Mouse (Mus musculus): ENCODE measurements around the gene Dlec1. TPM values are rescaled to one million over a fixed set of nuclear protein-coding genes. Genes with fewer than 3 reads are reported as not detected.

The Dlec1 gene
- polyA plus RNA-seq, 1 experiment from 2014 or later, result 0.05 TPM

DNA sequence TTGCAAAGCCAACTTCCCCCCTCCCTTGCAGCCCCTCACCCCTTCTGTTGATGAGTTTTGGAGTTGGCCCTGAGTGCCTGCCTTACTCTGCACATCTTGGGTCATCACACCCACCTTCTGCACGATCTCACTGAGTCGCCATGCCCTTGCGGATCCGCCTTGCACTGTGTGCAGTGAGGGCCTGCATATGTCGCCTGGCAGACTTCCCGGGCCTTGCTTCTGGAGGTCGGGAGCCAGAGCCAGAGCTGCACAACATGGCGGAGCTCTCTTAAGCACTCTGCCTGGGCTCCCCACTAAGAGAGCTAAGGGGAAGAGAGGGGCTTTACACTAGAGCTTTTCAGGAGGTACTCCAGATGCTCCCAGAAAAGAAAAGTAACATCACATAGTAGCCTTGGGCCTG lies 42.4 kb downstream of the Dlec1 start:
- Histone ChIP-seq H3K9ac (replicated peaks) (no peak overlapping the region), H3K27me3 (ENCODE audit: insufficient read depth, low read length) (no peaks in the 10 kb centered on the region), H3K4me3 (ENCODE audit: low read depth, low read length) (no peak overlapping the region), H3K36me3 (replicated peaks; ENCODE audit: insufficient read depth, low read length) (no peaks in the 10 kb centered on the region), H3K4me2 (ENCODE audit: low read depth, low read length) (no peak overlapping the region), H3K4me1 (ENCODE audit: insufficient read depth) (no peaks in the 10 kb centered on the region), H3K27ac (ENCODE audit: low read depth) (no peak overlapping the region), H3K9me3 (ENCODE audit: low read length) (no peaks in the 10 kb centered on the region)
- DNase-seq, result no peak
- 80% methylated on average over 8 of the region's 8 CpGs for WGBS (ENCODE audit: insufficient replicate concordance)
- no peak for TF ChIP-seq EP300 (IDR thresholded peaks at IDR 0.05; ENCODE audit: low read depth)
- TF ChIP-seq CTCF (IDR thresholded peaks at IDR 0.05; ENCODE audit: low read depth), result no peak
- no peak for ATAC-seq

DNA sequence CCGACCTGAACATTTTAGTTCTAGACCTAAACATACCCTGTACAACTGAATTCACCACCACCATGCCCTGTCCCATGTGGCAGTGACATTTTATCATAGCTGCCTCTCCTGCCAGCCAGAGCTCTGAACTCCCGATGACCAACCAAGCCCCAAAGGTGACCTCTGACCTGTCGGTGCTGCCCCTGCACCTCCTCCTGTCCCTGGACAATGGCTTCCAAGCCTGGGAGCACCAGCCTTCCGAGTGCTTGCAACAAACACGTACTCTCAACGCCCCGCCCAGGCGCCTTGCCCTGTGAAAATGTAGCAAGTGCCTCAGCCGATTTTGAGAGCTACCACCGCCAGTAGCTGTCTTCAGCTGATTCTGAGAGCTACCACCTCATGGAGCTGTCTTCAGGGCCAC lies 42.9 kb downstream of the Dlec1 start:
- Histone ChIP-seq H3K27me3 (ENCODE audit: insufficient read depth, low read length) (no peaks in the 10 kb centered on the region), H3K4me3 (ENCODE audit: low read depth, low read length) (no peak overlapping the region), H3K9me3 (ENCODE audit: low read length) (no peaks in the 10 kb centered on the region), H3K36me3 (replicated peaks; ENCODE audit: insufficient read depth, low read length) (no peaks in the 10 kb centered on the region), H3K4me2 (ENCODE audit: low read depth, low read length) (no peak overlapping the region), H3K27ac (ENCODE audit: low read depth) (no peak overlapping the region), H3K4me1 (ENCODE audit: insufficient read depth) (no peaks in the 10 kb centered on the region), H3K9ac (replicated peaks) (no peak overlapping the region)
- DNase-seq (no peak), ATAC-seq (no peak)
- WGBS (ENCODE audit: insufficient replicate concordance), result 60% methylated on average over 10 of the region's 10 CpGs
- TF ChIP-seq EP300 (IDR thresholded peaks at IDR 0.05; ENCODE audit: low read depth), result no peak
- no peak for TF ChIP-seq CTCF (IDR thresholded peaks at IDR 0.05; ENCODE audit: low read depth)

DNA sequence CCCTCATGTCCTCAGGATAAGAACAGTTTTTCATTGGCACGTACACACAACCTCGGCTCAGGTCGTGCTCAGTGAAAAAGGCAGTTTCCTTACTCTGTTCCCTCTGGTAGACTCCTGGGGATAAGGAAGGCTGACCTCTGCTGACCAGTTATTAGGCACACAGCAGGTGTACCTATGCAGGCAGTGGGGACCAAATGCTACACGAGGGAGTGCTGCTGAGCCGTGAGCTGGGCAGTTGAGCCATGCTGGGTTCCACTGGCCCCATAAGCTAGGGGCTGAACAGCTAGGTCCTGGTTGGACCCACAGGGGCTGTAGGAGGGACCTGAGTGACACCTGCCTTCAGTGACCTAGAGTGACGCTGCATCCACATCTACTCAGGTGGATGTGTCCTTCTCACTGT lies 43.4 kb downstream of the Dlec1 start:
- no peak overlapping the region for H3K27ac ChIP-seq (ENCODE audit: low read depth)
- no peaks in the 10 kb centered on the region for H3K36me3 ChIP-seq (replicated peaks; ENCODE audit: insufficient read depth, low read length)
- no peaks in the 10 kb centered on the region for H3K9me3 ChIP-seq (ENCODE audit: low read length)
- WGBS (ENCODE audit: insufficient replicate concordance), result 69% methylated on average over 6 of the region's 6 CpGs
- no peaks in the 10 kb centered on the region for H3K27me3 ChIP-seq (ENCODE audit: insufficient read depth, low read length)
- H3K9ac ChIP-seq (replicated peaks), result no peak overlapping the region
- TF ChIP-seq EP300 (IDR thresholded peaks at IDR 0.05; ENCODE audit: low read depth) (no peak), CTCF (IDR thresholded peaks at IDR 0.05; ENCODE audit: low read depth) (no peak)
- DNase-seq (no peak), ATAC-seq (no peak)
- no peaks in the 10 kb centered on the region for H3K4me1 ChIP-seq (ENCODE audit: insufficient read depth)
- no peak overlapping the region for H3K4me2 ChIP-seq (ENCODE audit: low read depth, low read length)
- no peak overlapping the region for H3K4me3 ChIP-seq (ENCODE audit: low read depth, low read length)

DNA sequence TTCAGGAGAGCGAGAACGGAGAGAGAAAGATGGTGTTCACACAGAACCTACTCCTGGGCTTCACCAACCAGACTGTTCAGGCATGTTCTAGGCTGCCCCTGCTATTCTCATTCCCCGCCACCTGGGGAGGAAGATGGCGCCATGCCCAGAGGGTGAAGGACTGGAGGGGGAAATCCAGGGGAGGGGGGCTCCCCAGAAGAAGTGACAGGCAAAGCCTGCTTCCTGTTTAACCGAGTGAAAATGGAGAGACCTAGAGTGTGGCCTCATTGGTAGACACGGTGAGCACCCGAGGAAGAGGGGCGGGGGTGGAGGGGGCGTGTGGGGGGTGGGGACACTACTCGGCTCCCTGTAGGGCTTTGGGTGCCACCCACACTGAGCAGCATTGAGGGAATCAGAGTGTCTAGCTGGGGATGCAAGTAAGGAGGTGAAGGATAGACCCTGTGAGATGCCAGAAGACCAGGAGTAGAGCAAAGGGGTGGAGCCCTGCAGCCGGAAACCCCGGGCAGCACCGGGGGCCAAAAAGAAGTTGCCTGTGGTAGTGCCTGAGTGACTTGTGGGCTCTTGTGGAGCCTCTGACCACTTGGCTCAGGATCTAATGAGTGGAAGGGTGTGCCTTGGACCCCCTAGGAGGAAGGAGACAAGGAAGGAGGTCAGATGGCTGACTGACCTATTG lies 44.0 kb downstream of the Dlec1 start:
- no peaks in the 10 kb centered on the region for H3K4me1 ChIP-seq (ENCODE audit: insufficient read depth)
- DNase-seq, result no peak
- no peak overlapping the region for H3K4me3 ChIP-seq (ENCODE audit: low read depth, low read length)
- H3K36me3 ChIP-seq (replicated peaks; ENCODE audit: insufficient read depth, low read length), result no peaks in the 10 kb centered on the region
- H3K9ac ChIP-seq (replicated peaks), result no peak overlapping the region
- TF ChIP-seq CTCF (IDR thresholded peaks at IDR 0.05; ENCODE audit: low read depth), result no peak
- TF ChIP-seq EP300 (IDR thresholded peaks at IDR 0.05; ENCODE audit: low read depth), result no peak
- H3K27ac ChIP-seq (ENCODE audit: low read depth), result no peak overlapping the region
- 64% methylated on average over 13 of the region's 13 CpGs for WGBS (ENCODE audit: insufficient replicate concordance)
- H3K27me3 ChIP-seq (ENCODE audit: insufficient read depth, low read length), result no peaks in the 10 kb centered on the region
- no peak overlapping the region for H3K4me2 ChIP-seq (ENCODE audit: low read depth, low read length)
- no peak for ATAC-seq
- H3K9me3 ChIP-seq (ENCODE audit: low read length), result no peaks in the 10 kb centered on the region

DNA sequence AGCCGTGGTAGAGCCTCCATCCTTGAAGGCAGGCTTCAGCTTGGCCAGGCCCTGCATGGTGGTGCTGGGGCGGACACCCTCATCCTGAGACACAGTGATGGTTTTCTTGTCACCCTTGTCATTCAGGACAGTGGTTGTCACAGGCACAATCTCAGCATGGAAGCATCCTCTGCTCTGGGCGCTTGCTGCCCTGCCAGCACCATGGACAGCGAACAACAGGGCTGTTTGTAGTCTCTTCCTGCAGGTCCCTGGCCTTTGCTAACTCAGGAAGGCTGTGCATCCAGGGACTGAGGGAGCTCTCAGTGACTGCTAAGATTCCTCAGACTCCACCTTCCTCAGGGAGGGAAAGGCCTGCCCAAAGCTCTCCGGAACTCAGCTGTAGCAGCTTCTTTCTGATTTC lies 47.3 kb downstream of the Dlec1 start:
- ATAC-seq (no peak), DNase-seq (peak; percentile 63)
- Histone ChIP-seq H3K27ac (ENCODE audit: low read depth) (no peak overlapping the region), H3K36me3 (replicated peaks; ENCODE audit: insufficient read depth, low read length) (no peaks in the 10 kb centered on the region; the same call in 1 of the 2 replicates), H3K27me3 (ENCODE audit: insufficient read depth, low read length) (no peaks in the 10 kb centered on the region), H3K4me1 (ENCODE audit: insufficient read depth) (no peaks in the 10 kb centered on the region), H3K4me3 (ENCODE audit: low read depth, low read length) (no peak overlapping the region), H3K9me3 (ENCODE audit: low read length) (no peaks in the 10 kb centered on the region), H3K4me2 (ENCODE audit: low read depth, low read length) (no peak overlapping the region), H3K9ac (replicated peaks) (no peak overlapping the region)
- no peak for TF ChIP-seq CTCF (IDR thresholded peaks at IDR 0.05; ENCODE audit: low read depth)
- TF ChIP-seq EP300 (IDR thresholded peaks at IDR 0.05; ENCODE audit: low read depth), result no peak
- WGBS (ENCODE audit: insufficient replicate concordance), result 22% methylated on average over 5 of the region's 5 CpGs

DNA sequence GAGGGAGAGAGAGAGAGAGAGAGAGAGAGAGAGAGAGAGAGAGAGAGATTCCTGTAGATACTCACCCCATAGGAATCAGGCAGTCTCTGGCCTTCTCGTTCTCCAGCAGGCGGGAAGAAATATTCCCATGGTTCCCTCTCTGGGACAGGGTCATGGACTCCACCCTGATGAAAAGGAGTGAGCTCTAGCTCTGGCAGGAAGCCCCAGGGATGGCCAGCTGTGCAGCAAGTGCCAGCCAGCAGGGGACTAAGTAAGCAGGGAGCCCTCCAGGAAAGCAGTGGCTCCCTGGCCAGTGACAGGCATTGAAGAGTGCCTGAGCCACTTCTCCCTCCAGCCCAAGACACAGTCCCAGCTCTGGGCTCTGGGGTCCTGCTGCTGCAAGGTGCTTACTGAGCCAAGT lies 49.5 kb downstream of the Dlec1 start:
- H3K9ac ChIP-seq (replicated peaks), result no peak overlapping the region
- H3K9me3 ChIP-seq (ENCODE audit: low read length), result no peaks in the 10 kb centered on the region
- TF ChIP-seq CTCF (IDR thresholded peaks at IDR 0.05; ENCODE audit: low read depth) (no peak), EP300 (IDR thresholded peaks at IDR 0.05; ENCODE audit: low read depth) (no peak)
- ATAC-seq, result no peak
- DNase-seq, result no peak
- WGBS (ENCODE audit: insufficient replicate concordance), result 73% methylated on average over 2 of the region's 2 CpGs
- H3K4me1 ChIP-seq (ENCODE audit: insufficient read depth), result peaks cover 4% of the 10 kb centered on the region
- H3K27ac ChIP-seq (ENCODE audit: low read depth), result no peak overlapping the region
- H3K4me3 ChIP-seq (ENCODE audit: low read depth, low read length), result no peak overlapping the region
- no peaks in the 10 kb centered on the region; the same call in 1 of the 2 replicates for H3K36me3 ChIP-seq (replicated peaks; ENCODE audit: insufficient read depth, low read length)
- H3K4me2 ChIP-seq (ENCODE audit: low read depth, low read length), result no peak overlapping the region
- 0 out of 2 replicates have a peak, but pooled peaks cover 3% of the 10 kb centered on the region for H3K27me3 ChIP-seq (ENCODE audit: insufficient read depth, low read length)
